ENCODE assay signal across 28 mouse cellular contexts in the genomic region with DNA sequence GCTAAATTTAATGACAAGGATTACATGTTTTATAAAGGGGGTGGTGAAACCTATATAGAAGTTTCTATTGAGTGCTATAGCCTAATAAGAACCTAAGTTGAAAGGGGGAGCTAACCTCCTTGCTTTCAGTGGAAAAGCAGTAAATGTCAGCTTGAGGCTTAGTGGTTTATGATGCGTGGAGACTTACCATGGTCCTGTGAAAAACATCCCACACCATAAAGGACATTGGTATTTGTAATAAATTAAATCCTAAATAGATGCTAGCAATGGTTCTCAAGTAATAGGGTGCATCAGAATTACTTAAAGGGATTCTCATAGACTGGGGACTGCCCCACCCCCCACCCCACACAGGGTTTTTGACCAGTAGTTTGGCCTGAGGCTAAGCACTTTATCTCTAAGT. TPM values are rescaled to one million over a fixed set of nuclear protein-coding genes. Genes with fewer than 3 reads are reported as not detected.
A peak's percentile ranks its signal among the peaks of the same experiment; 100 is the strongest.
DNase-seq lines count a peak whose midpoint lies in the region; ATAC-seq and TF ChIP-seq lines count a peak whose summit lies in the region.
"Had no signal": no experiment of that assay in that cellular context is flagged by ENCODE, and none has a peak within 500 bp of the region (broad histone marks: within the 10 kb centered on the region; RNA-seq: fewer than 3 reads in every experiment).

No protein-coding gene starts in this region.

- POLR2A ChIA-PET in Patski (lab: Charles Lee) = no interaction called here

- no peaks in the 10 kb centered on the region for H3K4me1 ChIP-seq in kidney, embryonic 14.5 days (ENCODE audit: control insufficient read depth, insufficient read depth, low read length)
- H3K4me1 ChIP-seq in kidney, embryonic 16.5 days (ENCODE audit: insufficient read depth, low read length) = no peaks in the 10 kb centered on the region
- H3K4me1 ChIP-seq in neural tube, embryonic 12.5 days = no peaks in the 10 kb centered on the region
- H3K4me1 ChIP-seq in neural tube, embryonic 15.5 days = no peaks in the 10 kb centered on the region
- H3K4me1 ChIP-seq: embryonic facial prominence, embryonic 13.5 days; embryonic facial prominence, embryonic 15.5 days; forebrain, embryonic 10.5 days; forebrain, embryonic 12.5 days had no signal

- H3K4me2 ChIP-seq in kidney, embryonic 14.5 days (replicated peaks; ENCODE audit: low read depth, low read length) = no peak overlapping the region
- H3K4me2 ChIP-seq in kidney, embryonic 16.5 days (replicated peaks; ENCODE audit: low read depth, low read length) = no peak overlapping the region
- no peak overlapping the region for H3K4me2 ChIP-seq in neural tube, embryonic 12.5 days (replicated peaks)
- H3K4me2 ChIP-seq in neural tube, embryonic 15.5 days = no peak overlapping the region
- H3K4me2 ChIP-seq: embryonic facial prominence, embryonic 13.5 days; embryonic facial prominence, embryonic 15.5 days; forebrain, embryonic 12.5 days had no signal

- CTCF ChIA-PET in Patski (lab: Charles Lee) = interaction anchor here (1.0 kb wide), 1 partner anchor 20 kb away, joined by 3 read pairs; no protein-coding TSS in a partner anchor

- no peaks in the 10 kb centered on the region for H3K27me3 ChIP-seq in kidney, embryonic 14.5 days (ENCODE audit: control insufficient read depth, insufficient read depth, low read length)
- H3K27me3 ChIP-seq in kidney, embryonic 16.5 days (ENCODE audit: insufficient read depth, low read length) = no peaks in the 10 kb centered on the region
- H3K27me3 ChIP-seq in neural tube, embryonic 12.5 days (replicated peaks) = no peaks in the 10 kb centered on the region
- no peaks in the 10 kb centered on the region for H3K27me3 ChIP-seq in neural tube, embryonic 15.5 days (replicated peaks)
- no peaks in the 10 kb centered on the region for H3K27me3 ChIP-seq in Patski
- H3K27me3 ChIP-seq: CH12.LX; embryonic facial prominence, embryonic 13.5 days; embryonic facial prominence, embryonic 15.5 days; forebrain, embryonic 12.5 days had no signal

- intact Hi-C loops in heart, postnatal 10 days (cut with DNase I) = no loop called here

- no peak for TF ChIP-seq CTCF in Patski (IDR thresholded peaks at IDR 0.05)

- H3K9me3 ChIP-seq in kidney, embryonic 14.5 days (ENCODE audit: control insufficient read depth, low read length) = no peaks in the 10 kb centered on the region
- no peaks in the 10 kb centered on the region for H3K9me3 ChIP-seq in kidney, embryonic 16.5 days (ENCODE audit: low read length)
- H3K9me3 ChIP-seq in neural tube, embryonic 12.5 days = no peaks in the 10 kb centered on the region
- no peaks in the 10 kb centered on the region for H3K9me3 ChIP-seq in neural tube, embryonic 15.5 days (replicated peaks)
- H3K9me3 ChIP-seq: embryonic facial prominence, embryonic 13.5 days; embryonic facial prominence, embryonic 15.5 days; forebrain, embryonic 10.5 days; forebrain, embryonic 12.5 days; G1E had no signal

- peak; percentile 83 for ATAC-seq in kidney, embryonic 14.5 days (ENCODE audit: low FRiP score, low TSS enrichment)
- ATAC-seq in kidney, embryonic 16.5 days (ENCODE audit: low FRiP score, low TSS enrichment) = peak; percentile 75
- ATAC-seq in neural tube, embryonic 12.5 days (ENCODE audit: low FRiP score, low read depth) = peak; percentile 48; the same call in 1 of the 2 replicates
- ATAC-seq in neural tube, embryonic 15.5 days (ENCODE audit: low FRiP score) = no peak
- peak; percentile 67 for ATAC-seq in Patski
- ATAC-seq: CD4-positive, CD25-positive, alpha-beta regulatory T cell, adult 4 months; forebrain, embryonic 14.5 days had no signal

- no peak overlapping the region for H3K9ac ChIP-seq in kidney, embryonic 14.5 days (ENCODE audit: low read depth, low read length)
- no peak overlapping the region for H3K9ac ChIP-seq in kidney, embryonic 16.5 days (replicated peaks; ENCODE audit: low read length)
- H3K9ac ChIP-seq in neural tube, embryonic 12.5 days = no peak overlapping the region
- H3K9ac ChIP-seq in neural tube, embryonic 15.5 days (replicated peaks) = no peak overlapping the region
- H3K9ac ChIP-seq: embryonic facial prominence, embryonic 13.5 days; embryonic facial prominence, embryonic 15.5 days; forebrain, embryonic 12.5 days had no signal

- no peak overlapping the region for H3K27ac ChIP-seq in kidney, embryonic 14.5 days (ENCODE audit: low read depth, low read length)
- no peak overlapping the region for H3K27ac ChIP-seq in kidney, embryonic 16.5 days (ENCODE audit: low read length)
- no peak overlapping the region for H3K27ac ChIP-seq in neural tube, embryonic 12.5 days
- no peak overlapping the region for H3K27ac ChIP-seq in neural tube, embryonic 15.5 days (replicated peaks)
- H3K27ac ChIP-seq: embryonic facial prominence, embryonic 13.5 days; embryonic facial prominence, embryonic 15.5 days; forebrain, embryonic 10.5 days; forebrain, embryonic 12.5 days had no signal

- WGBS in kidney, embryonic 14.5 days = 15% methylated on average over 1 of the region's 1 CpGs
- 21% methylated on average over 1 of the region's 1 CpGs for WGBS in kidney, embryonic 16.5 days
- 43% methylated on average over 1 of the region's 1 CpGs for WGBS in neural tube, embryonic 12.5 days
- WGBS in neural tube, embryonic 15.5 days = 29% methylated on average over 1 of the region's 1 CpGs

- H3K36me3 ChIP-seq in kidney, embryonic 14.5 days (ENCODE audit: control insufficient read depth, insufficient read depth, low read length) = no peaks in the 10 kb centered on the region
- H3K36me3 ChIP-seq in kidney, embryonic 16.5 days (ENCODE audit: insufficient read depth, low read length) = no peaks in the 10 kb centered on the region
- H3K36me3 ChIP-seq in neural tube, embryonic 12.5 days = no peaks in the 10 kb centered on the region
- no peaks in the 10 kb centered on the region for H3K36me3 ChIP-seq in neural tube, embryonic 15.5 days
- H3K36me3 ChIP-seq: embryonic facial prominence, embryonic 13.5 days; embryonic facial prominence, embryonic 15.5 days; forebrain, embryonic 10.5 days; forebrain, embryonic 12.5 days; G1E had no signal

- no peak for DNase-seq in kidney, adult 18-20 months
- no peak for DNase-seq in kidney, postnatal 10 days
- DNase-seq in Patski (ENCODE audit: low read depth, low spot score) = no peak
- DNase-seq in heart, postnatal 10 days = no peak
- DNase-seq: adrenal gland, adult 2 months; adrenal gland, postnatal 10 days; adrenal gland, postnatal 25 days; B cell, adult 2 months; cerebellum, adult 11 months; cerebellum, adult 18-20 months; cerebellum, adult 8-10 months; cerebellum, adult 9-11 months; cerebellum, postnatal 14 days; cerebellum, postnatal 36 days; embryo, embryonic 11 days had no signal

- no peak overlapping the region for H3K4me3 ChIP-seq in kidney, embryonic 14.5 days (ENCODE audit: low read length)
- H3K4me3 ChIP-seq in kidney, embryonic 16.5 days (ENCODE audit: low read length) = no peak overlapping the region
- H3K4me3 ChIP-seq in neural tube, embryonic 12.5 days = no peak overlapping the region
- no peak overlapping the region for H3K4me3 ChIP-seq in neural tube, embryonic 15.5 days (replicated peaks)
- H3K4me3 ChIP-seq: embryonic facial prominence, embryonic 13.5 days; embryonic facial prominence, embryonic 15.5 days; erythroblast, embryonic 14.5 days; forebrain, embryonic 10.5 days; forebrain, embryonic 12.5 days had no signal

- in situ Hi-C loops in Patski (cut with MboI; ENCODE audit: low pct_unique_long_range_greater_than_20kb) = no loop called here

RNA-seq across cellular contexts. Expression of gene Atg10, which starts 27.9 kb away (rescaled TPM):
- 15.3 and 16.9 TPM in 2 replicates for polyA plus RNA-seq in kidney, embryonic 14.5 days (2014; fragmentation: Nextera tagmentation; extraction: Ambion mirVana)
- polyA plus RNA-seq in kidney, embryonic 16.5 days (2015; fragmentation: Nextera tagmentation; extraction: Ambion mirVana) = 13.1 and 13.3 TPM in 2 replicates
- polyA plus RNA-seq in neural tube, embryonic 12.5 days (2016; fragmentation: Nextera tagmentation; extraction: Ambion mirVana) = 15.8 and 18.6 TPM in 2 replicates
- 14.1 and 15.9 TPM in 2 replicates for polyA plus RNA-seq in neural tube, embryonic 15.5 days (2015; fragmentation: Nextera tagmentation; extraction: Ambion mirVana)
- polyA plus RNA-seq in Patski (2021) = 21.5 TPM
- 10 to 100 TPM; 22.6 to 23.5 TPM for total RNA-seq in heart, postnatal 10 days (2021)
- polyA plus RNA-seq: erythroblast, embryonic 14.5 days had no signal
